ENCODE assay signal across 12 mouse cellular contexts in genomic region chr5:101091027-101091598, GRCm38 (mm10).
DNase-seq lines count a peak whose midpoint lies in the region; ATAC-seq lines count a peak whose summit lies in the region.
"Had no signal": no experiment of that assay in that cellular context is flagged by ENCODE, and none has a peak within 500 bp of the region (broad histone marks: within the 10 kb centered on the region; RNA-seq: fewer than 3 reads in every experiment).

No protein-coding gene starts in this region.

- no peak overlapping the region for H3K9ac ChIP-seq in heart, embryonic 14.5 days (ENCODE audit: low read length)
- H3K9ac ChIP-seq in limb, embryonic 13.5 days = no peak overlapping the region
- H3K9ac ChIP-seq in intestine, embryonic 16.5 days (ENCODE audit: low read depth, low read length) = no peak overlapping the region
- H3K9ac ChIP-seq: lung, embryonic 14.5 days had no signal

- no peak overlapping the region for H3K27ac ChIP-seq in heart, embryonic 14.5 days (replicated peaks in 1 of 2; ENCODE audit: control insufficient read depth in 1 of 2, insufficient read depth in 1 of 2, low read depth in 2 of 2, low read length in 2 of 2)
- H3K27ac ChIP-seq in limb, embryonic 13.5 days = no peak overlapping the region
- H3K27ac ChIP-seq in intestine, embryonic 16.5 days (ENCODE audit: low read length) = no peak overlapping the region

- peaks cover 4 to 6% of the 10 kb centered on the region in 2 experiments; a peak in 2 of 4 replicates for H3K4me1 ChIP-seq in heart, embryonic 14.5 days (ENCODE audit: control insufficient read depth in 2 of 2, insufficient read depth in 2 of 2, low read length in 2 of 2)
- H3K4me1 ChIP-seq in limb, embryonic 13.5 days = peaks cover 8% of the 10 kb centered on the region; the same call in 1 of the 2 replicates
- no peaks in the 10 kb centered on the region for H3K4me1 ChIP-seq in intestine, embryonic 16.5 days (ENCODE audit: control insufficient read depth, insufficient read depth, low read length)

- H3K9me3 ChIP-seq in heart, embryonic 14.5 days (ENCODE audit: control insufficient read depth, low read length) = no peaks in the 10 kb centered on the region
- no peaks in the 10 kb centered on the region for H3K9me3 ChIP-seq in limb, embryonic 13.5 days
- no peaks in the 10 kb centered on the region for H3K9me3 ChIP-seq in intestine, embryonic 16.5 days (ENCODE audit: control insufficient read depth, low read length)

- no peak overlapping the region for H3K4me3 ChIP-seq in heart, embryonic 14.5 days (ENCODE audit: control insufficient read depth in 1 of 2, insufficient read depth in 1 of 2, low read depth in 1 of 2, low read length in 2 of 2)
- no peak overlapping the region for H3K4me3 ChIP-seq in limb, embryonic 13.5 days
- no peak overlapping the region for H3K4me3 ChIP-seq in intestine, embryonic 16.5 days (ENCODE audit: low read length)

- H3K27me3 ChIP-seq in heart, embryonic 14.5 days (ENCODE audit: control insufficient read depth, insufficient read depth, low read length) = no peaks in the 10 kb centered on the region
- 0 out of 2 replicates have a peak, but pooled peaks cover 2% of the 10 kb centered on the region for H3K27me3 ChIP-seq in limb, embryonic 13.5 days
- H3K27me3 ChIP-seq in intestine, embryonic 16.5 days (replicated peaks; ENCODE audit: control insufficient read depth, insufficient read depth, low read length) = no peaks in the 10 kb centered on the region

- no peak for ATAC-seq in heart, embryonic 14.5 days (ENCODE audit: insufficient number of reproducible peaks, insufficient read depth, low FRiP score, low read depth)
- no peak for ATAC-seq in limb, embryonic 13.5 days (ENCODE audit: low FRiP score, low read depth)
- no peak for ATAC-seq in intestine, embryonic 16.5 days

- H3K4me2 ChIP-seq in heart, embryonic 14.5 days (ENCODE audit: low read length) = peak overlapping the region; percentile 41
- peak overlapping the region; percentile 41 for H3K4me2 ChIP-seq in limb, embryonic 13.5 days (replicated peaks)
- no peak overlapping the region for H3K4me2 ChIP-seq in intestine, embryonic 16.5 days (ENCODE audit: low read depth, low read length)
- H3K4me2 ChIP-seq: lung, embryonic 14.5 days had no signal

- no peak for DNase-seq in heart, adult 8-10 months (ENCODE audit: low spot score)
- peak; percentile 29 for DNase-seq in right cerebral cortex, postnatal 4 days
- DNase-seq in right cerebral cortex, postnatal 14 days = no peak
- no peak for DNase-seq in cerebellum, adult 11-12 months
- no peak for DNase-seq in kidney, postnatal 14 days
- DNase-seq: cerebellum, postnatal 36 days; gastrocnemius, postnatal 36 days; kidney, adult 8-10 months; lung, embryonic 14.5 days had no signal

- WGBS in heart, embryonic 14.5 days = 50% methylated on average over 21 of the region's 21 CpGs
- whole genome bisulfite sequencing in limb, embryonic 13.5 days = 56% methylated on average over 21 of the region's 21 CpGs
- 69% methylated on average over 21 of the region's 21 CpGs for WGBS in intestine, embryonic 16.5 days

- H3K36me3 ChIP-seq in heart, embryonic 14.5 days (ENCODE audit: control insufficient read depth, insufficient read depth, low read length) = no peaks in the 10 kb centered on the region
- no peaks in the 10 kb centered on the region for H3K36me3 ChIP-seq in limb, embryonic 13.5 days
- no peaks in the 10 kb centered on the region for H3K36me3 ChIP-seq in intestine, embryonic 16.5 days (ENCODE audit: control insufficient read depth, insufficient read depth, low read length)
